Mouse (Mus musculus): ENCODE measurements around the gene Ralgps2. TPM values are rescaled to one million over a fixed set of nuclear protein-coding genes. Genes with fewer than 3 reads are reported as not detected.

Gene Ralgps2
- polyA plus RNA-seq, 1 experiment = 10.3 TPM

- no peak for DNase-seq (ENCODE audit: low read depth)
Measured at GRCm38 (mm10) chr1:156905660-156906059, 33.8 kb downstream of the Ralgps2 start.

GRCm38 (mm10) chr1:156903899-156904298 is 35.5 kb downstream of the Ralgps2 start:
- DNase-seq (ENCODE audit: low read depth) = no peak

GRCm38 (mm10) chr1:156901689-156902088 is 37.7 kb downstream of the Ralgps2 start:
- DNase-seq (ENCODE audit: low read depth) = no peak

- DNase-seq (ENCODE audit: low read depth) = no peak
Measured at GRCm38 (mm10) chr1:156891561-156891960, 47.9 kb downstream of the Ralgps2 start.

GRCm38 (mm10) chr1:156888830-156889229 is 50.6 kb downstream of the Ralgps2 start:
- no peak for DNase-seq (ENCODE audit: low read depth)

- DNase-seq (ENCODE audit: low read depth) = no peak
Measured at GRCm38 (mm10) chr1:156885879-156886278, 53.5 kb downstream of the Ralgps2 start.

- DNase-seq (ENCODE audit: low read depth) = no peak
Measured at GRCm38 (mm10) chr1:156884782-156885181, 54.6 kb downstream of the Ralgps2 start.

- DNase-seq (ENCODE audit: low read depth) = no peak
Measured at GRCm38 (mm10) chr1:156870616-156871015, 68.8 kb downstream of the Ralgps2 start.

- no peak for DNase-seq (ENCODE audit: low read depth)
Measured at GRCm38 (mm10) chr1:156870028-156870427, 69.4 kb downstream of the Ralgps2 start.

- DNase-seq (ENCODE audit: low read depth) = no peak
Measured at GRCm38 (mm10) chr1:156864240-156864639, 75.2 kb downstream of the Ralgps2 start.

- no peak for DNase-seq (ENCODE audit: low read depth)
Measured at GRCm38 (mm10) chr1:156863726-156864125, 75.7 kb downstream of the Ralgps2 start.

GRCm38 (mm10) chr1:156861475-156862043 is 77.9 kb downstream of the Ralgps2 start:
- DNase-seq (ENCODE audit: low read depth) = no peak

GRCm38 (mm10) chr1:156860266-156860665 is 79.2 kb downstream of the Ralgps2 start:
- DNase-seq (ENCODE audit: low read depth) = no peak

GRCm38 (mm10) chr1:156859711-156860250 is 79.6 kb downstream of the Ralgps2 start:
- no peak for DNase-seq (ENCODE audit: low read depth)

- no peak for DNase-seq (ENCODE audit: low read depth)
Measured at GRCm38 (mm10) chr1:156859156-156859555, 80.3 kb downstream of the Ralgps2 start.

GRCm38 (mm10) chr1:156856666-156857065 is 82.8 kb downstream of the Ralgps2 start:
- DNase-seq (ENCODE audit: low read depth) = no peak

GRCm38 (mm10) chr1:156854558-156854957 is 84.9 kb downstream of the Ralgps2 start:
- no peak for DNase-seq (ENCODE audit: low read depth)

- no peak for DNase-seq (ENCODE audit: low read depth)
Measured at GRCm38 (mm10) chr1:156852872-156853271, 86.6 kb downstream of the Ralgps2 start.

- DNase-seq (ENCODE audit: low read depth) = no peak
Measured at GRCm38 (mm10) chr1:156852409-156852808, 87.0 kb downstream of the Ralgps2 start.

GRCm38 (mm10) chr1:156847098-156847497 is 92.3 kb downstream of the Ralgps2 start:
- DNase-seq (ENCODE audit: low read depth) = no peak

- no peak for DNase-seq (ENCODE audit: low read depth)
Measured at GRCm38 (mm10) chr1:156841625-156842339, 97.6 kb downstream of the Ralgps2 start.

- DNase-seq (ENCODE audit: low read depth) = no peak
Measured at GRCm38 (mm10) chr1:156838695-156839094, 100.7 kb downstream of the Ralgps2 start.

- DNase-seq (ENCODE audit: low read depth) = no peak
Measured at GRCm38 (mm10) chr1:156838177-156838576, 101.2 kb downstream of the Ralgps2 start, which contains the start of gene Angptl1. Gene Angptl1 (plus strand): TSS chr1:156838562.

Data from gonadal fat pad, adult 2 months (tissue).